Mouse (Mus musculus) CH12.LX (cell line): ENCODE measurements around the gene Pcgf1. TPM values are rescaled to one million over a fixed set of nuclear protein-coding genes. Genes with fewer than 3 reads are reported as not detected.

Experiments
- DNase-seq: peaks from one replicate; pipeline ENCODE4 v3.0.0-alpha.2; 2013; ENCODE audit errors: extremely low read depth
- H3K27ac ChIP-seq: 2 replicates; pipeline ENCODE4 v1.5.1; 2012; ENCODE audit warnings: low read depth, mild to moderate bottlenecking, control low read depth, moderate library complexity; ENCODE audit not compliant: insufficient read depth
- H3K27me3 ChIP-seq: replicated peaks from 2 replicates; pipeline ENCODE3; 2012; ENCODE audit warnings: inconsistent platforms
- H3K36me3 ChIP-seq, 2 experiments: replicated peaks in 1 of 2; 2 replicates each; pipeline versions ENCODE3 to v1.6.1; 2012; ENCODE audit warnings: inconsistent platforms in 1 of 2, low read length in 1 of 2, mild to moderate bottlenecking in 1 of 2, mixed read lengths in 1 of 2, moderate library complexity in 1 of 2; ENCODE audit not compliant: control insufficient read depth in 1 of 2, insufficient read depth in 1 of 2
- H3K4me1 ChIP-seq, 2 experiments: 2 replicates each; pipeline ENCODE4 v1.6.1; 2012; ENCODE audit warnings: inconsistent platforms in 1 of 2, moderate library complexity in 1 of 2; ENCODE audit not compliant: insufficient read depth in 2 of 2, control insufficient read depth in 1 of 2
- H3K4me2 ChIP-seq: 2 replicates; pipeline ENCODE4 v1.6.1; 2012; ENCODE audit warnings: low read depth, mild to moderate bottlenecking, control low read depth; ENCODE audit not compliant: poor library complexity, insufficient read depth, severe bottlenecking
- H3K4me3 ChIP-seq, 3 experiments: fragments of 150-350 bp in 1 of 3; sonication (generic) in 1 of 3; replicated peaks in 1 of 3; 2 replicates each; pipeline versions ENCODE3 to v1.5.1; 2011 to 2012; ENCODE audit warnings: low read depth in 2 of 3, low read length in 2 of 3, mild to moderate bottlenecking in 2 of 3, moderate library complexity in 2 of 3, control low read depth in 1 of 3, improper control_type of control experiment in 1 of 3, inconsistent platforms in 1 of 3, mixed read lengths in 1 of 3; ENCODE audit not compliant: poor library complexity in 1 of 3
- H3K79me2 ChIP-seq: replicated peaks from 2 replicates; pipeline ENCODE4 v1.6.1; 2012; ENCODE audit warnings: mild to moderate bottlenecking, moderate library complexity; ENCODE audit not compliant: control insufficient read depth, poor library complexity, insufficient read depth, severe bottlenecking; ENCODE audit errors: extremely low read depth
- H3K9ac ChIP-seq: 2 replicates; pipeline ENCODE4 v1.6.1; 2012; ENCODE audit warnings: low read depth, mild to moderate bottlenecking, control low read depth, moderate library complexity; ENCODE audit not compliant: insufficient read depth
- H3K9me3 ChIP-seq: replicated peaks from 2 replicates; pipeline ENCODE3; 2012; ENCODE audit warnings: low read length, inconsistent platforms, mixed read lengths
- BHLHE40 ChIP-seq: IDR thresholded peaks from 2 replicates; pipeline ENCODE4 v1.6.1; 2011; ENCODE audit warnings: mild to moderate bottlenecking, low read depth, low read length, improper control_type of control experiment
- CHD1 ChIP-seq: IDR thresholded peaks from 2 replicates; pipeline ENCODE4 v1.6.1; 2012; ENCODE audit warnings: low read depth, low read length, improper control_type of control experiment, inconsistent platforms
- CHD2 ChIP-seq: IDR thresholded peaks from 2 replicates; pipeline ENCODE4 v1.6.1; 2011; ENCODE audit warnings: low read length, improper control_type of control experiment
- CTCF ChIP-seq, 2 experiments: IDR thresholded peaks in 1 of 2; conservative IDR thresholded peaks in 1 of 2; 2 replicates each; pipeline ENCODE4 v1.5.1; 2011 to 2012; ENCODE audit warnings: low read depth in 2 of 2, low read length in 2 of 2, improper control_type of control experiment in 1 of 2, inconsistent platforms in 1 of 2, mild to moderate bottlenecking in 1 of 2, moderate library complexity in 1 of 2
- E2F4 ChIP-seq: IDR thresholded peaks from 2 replicates; pipeline ENCODE4 v1.6.1; 2011; ENCODE audit warnings: low read depth, low read length, improper control_type of control experiment; ENCODE audit not compliant: insufficient replicate concordance
- EP300 ChIP-seq: IDR thresholded peaks from 2 replicates; pipeline ENCODE4 v1.6.1; 2011; ENCODE audit warnings: low read length, improper control_type of control experiment
- GABPA ChIP-seq: IDR thresholded peaks from 2 replicates; pipeline ENCODE4 v1.6.1; 2012; ENCODE audit warnings: low read depth, low read length, improper control_type of control experiment, inconsistent platforms; ENCODE audit not compliant: insufficient replicate concordance
- HCFC1 ChIP-seq: IDR thresholded peaks from 2 replicates; pipeline ENCODE4 v1.6.1; 2012; ENCODE audit warnings: low read depth, mild to moderate bottlenecking, inconsistent platforms, low read length, improper control_type of control experiment
- IRF4 ChIP-seq: IDR thresholded peaks from 2 replicates; pipeline ENCODE4 v1.6.1; 2014; ENCODE audit warnings: low read depth, mild to moderate bottlenecking, inconsistent platforms, low read length, improper control_type of control experiment
- JUN ChIP-seq: IDR thresholded peaks from 2 replicates; pipeline ENCODE4 v1.6.1; 2011; ENCODE audit warnings: low read depth, mild to moderate bottlenecking, low read length, improper control_type of control experiment, moderate library complexity; ENCODE audit not compliant: insufficient read depth
- JUND ChIP-seq: conservative IDR thresholded peaks from 2 replicates; pipeline ENCODE4 v1.6.1; 2011; ENCODE audit warnings: low read depth, low read length, improper control_type of control experiment
- KAT2A ChIP-seq: IDR thresholded peaks from 2 replicates; pipeline ENCODE4 v1.6.1; 2012; ENCODE audit warnings: low read length, improper control_type of control experiment, inconsistent platforms; ENCODE audit not compliant: insufficient replicate concordance
- MAFK ChIP-seq: IDR thresholded peaks from 2 replicates; pipeline ENCODE4 v1.6.1; 2011; ENCODE audit warnings: low read length, improper control_type of control experiment; ENCODE audit not compliant: insufficient replicate concordance
- MAX ChIP-seq: IDR thresholded peaks from 2 replicates; pipeline ENCODE4 v1.6.1; 2011; ENCODE audit warnings: low read length, improper control_type of control experiment
- MAZ ChIP-seq: IDR thresholded peaks from 2 replicates; pipeline ENCODE4 v1.6.1; 2012; ENCODE audit warnings: low read depth, mild to moderate bottlenecking, inconsistent platforms, low read length, improper control_type of control experiment, moderate library complexity
- MEF2A ChIP-seq: IDR thresholded peaks from 2 replicates; pipeline ENCODE4 v1.6.1; 2014; ENCODE audit warnings: low read depth, mild to moderate bottlenecking, inconsistent platforms, low read length, improper control_type of control experiment, borderline replicate concordance
- MXI1 ChIP-seq: IDR thresholded peaks from 2 replicates; pipeline ENCODE4 v1.6.1; 2011; ENCODE audit warnings: mild to moderate bottlenecking, low read depth, low read length, improper control_type of control experiment
- MYC ChIP-seq: IDR thresholded peaks from 2 replicates; pipeline ENCODE4 v1.6.1; 2011; ENCODE audit warnings: low read depth, mild to moderate bottlenecking, improper control_type of control experiment, low read length
- NELFE ChIP-seq: IDR thresholded peaks from 2 replicates; pipeline ENCODE4 v1.6.1; 2011; ENCODE audit warnings: low read depth, low read length, improper control_type of control experiment
- NRF1 ChIP-seq: IDR thresholded peaks from 2 replicates; pipeline ENCODE4 v1.6.1; 2014; ENCODE audit warnings: low read depth, mild to moderate bottlenecking, inconsistent platforms, low read length, improper control_type of control experiment, moderate library complexity
- PAX5 ChIP-seq: IDR thresholded peaks from 2 replicates; pipeline ENCODE4 v1.6.1; 2012; ENCODE audit warnings: low read length, inconsistent platforms, mixed read lengths
- POLR2A ChIP-seq: IDR thresholded peaks from 2 replicates; pipeline ENCODE4 v1.6.1; 2011; ENCODE audit warnings: low read depth, mild to moderate bottlenecking, improper control_type of control experiment, low read length
- RAD21 ChIP-seq: IDR thresholded peaks from 2 replicates; pipeline ENCODE4 v1.6.1; 2011; ENCODE audit warnings: low read depth, mild to moderate bottlenecking, low read length, improper control_type of control experiment, moderate library complexity
- RCOR1 ChIP-seq: conservative IDR thresholded peaks from 2 replicates; pipeline ENCODE4 v1.6.1; 2012; ENCODE audit warnings: low read depth, mild to moderate bottlenecking, inconsistent platforms, low read length, improper control_type of control experiment
- SIN3A ChIP-seq: IDR thresholded peaks from 2 replicates; pipeline ENCODE4 v1.6.1; 2012; ENCODE audit warnings: low read length, improper control_type of control experiment, inconsistent platforms
- TBP ChIP-seq: conservative IDR thresholded peaks from 2 replicates; pipeline ENCODE4 v1.6.1; 2011; ENCODE audit warnings: low read depth, low read length, improper control_type of control experiment
- TCF12 ChIP-seq: IDR thresholded peaks from 2 replicates; pipeline ENCODE4 v1.6.1; 2014; ENCODE audit warnings: low read depth, mild to moderate bottlenecking, inconsistent platforms, low read length, improper control_type of control experiment
- UBTF ChIP-seq: IDR thresholded peaks from 2 replicates; pipeline ENCODE4 v1.6.1; 2012; ENCODE audit warnings: low read depth, mild to moderate bottlenecking, inconsistent platforms, low read length, improper control_type of control experiment, moderate library complexity
- USF1 ChIP-seq: IDR thresholded peaks from 2 replicates; pipeline ENCODE4 v1.6.1; 2014; ENCODE audit warnings: low read depth, mild to moderate bottlenecking, inconsistent platforms, low read length, improper control_type of control experiment
- USF2 ChIP-seq: conservative IDR thresholded peaks from 2 replicates; pipeline ENCODE4 v1.6.1; 2011; ENCODE audit warnings: low read depth, low read length, improper control_type of control experiment
- ZKSCAN1 ChIP-seq: IDR thresholded peaks from 2 replicates; pipeline ENCODE4 v1.6.1; 2012; ENCODE audit warnings: low read depth, inconsistent platforms, low read length, improper control_type of control experiment, borderline replicate concordance
- ZMIZ1 ChIP-seq: IDR thresholded peaks from 2 replicates; pipeline ENCODE4 v1.6.1; 2012; ENCODE audit warnings: low read depth, mild to moderate bottlenecking, inconsistent platforms, low read length, improper control_type of control experiment
- ZNF384 ChIP-seq: IDR thresholded peaks from 2 replicates; pipeline ENCODE4 v1.6.1; 2012; ENCODE audit warnings: low read depth, low read length, improper control_type of control experiment, inconsistent platforms
- dilution Hi-C: fragments of 300-500 bp; cut with MboI; formaldehyde crosslinking; loops from 2 replicates; pipeline ENCODE4 v1.14.3; 2020; ENCODE audit warnings: low sequenced_read_pairs; ENCODE audit not compliant: extremely low pct_unique_long_range_greater_than_20kb, extremely low pct_ligation_motif_present
- in situ Hi-C: fragments of 300-500 bp; cut with MboI; formaldehyde crosslinking; loops from 3 replicates; pipeline ENCODE4 v1.14.3; 2019; ENCODE audit warnings: low sequenced_read_pairs, low pct_ligation_motif_present, low pct_unique_long_range_greater_than_20kb, mixed read lengths
- polyA plus RNA-seq: library from polyadenylated mRNA; unstranded; fragments of >175 nt; gene quantifications from 2 replicates; pipeline ENCODE4 v1.2.1, GENCODE M21; 2012; ENCODE audit warnings: low read depth; ENCODE audit not compliant: insufficient read length
- total RNA-seq, 2 experiments: library from RNA; depleted of rRNA; stranded (reverse); fragments of 300-350 nt in 1 of 2; fragments of >200 nt in 1 of 2; gene quantifications; 2 replicates each; pipeline ENCODE4 v1.2.3; 2012 to 2014

The Pcgf1 gene
- total and polyA plus RNA-seq, 3 experiments = 12.4 to 16.6 (median 12.5) TPM

- TF ChIP-seq GABPA (peak; percentile 69; the same call in 1 of the 2 replicates), MEF2A (peak; percentile 83; the same call in 1 of the 2 replicates), ZMIZ1 (peak; percentile 78; the same call in 1 of the 2 replicates), IRF4 (peak; percentile 86), TBP (peak; percentile 82), PAX5 (no peak), ZNF384 (no peak), MAX (peak; percentile 53; the same call in 1 of the 2 replicates), USF1 (no peak), TCF12 (peak; percentile 91), CHD1 (no peak)
- TF ChIP-seq, all 38 proteins: peak for 21
These were observed 23.4 kb upstream of the Pcgf1 start, which contains the start of gene Aup1 (continued) for GRCm38 (mm10) chr6:83054074-83054851.

DNA sequence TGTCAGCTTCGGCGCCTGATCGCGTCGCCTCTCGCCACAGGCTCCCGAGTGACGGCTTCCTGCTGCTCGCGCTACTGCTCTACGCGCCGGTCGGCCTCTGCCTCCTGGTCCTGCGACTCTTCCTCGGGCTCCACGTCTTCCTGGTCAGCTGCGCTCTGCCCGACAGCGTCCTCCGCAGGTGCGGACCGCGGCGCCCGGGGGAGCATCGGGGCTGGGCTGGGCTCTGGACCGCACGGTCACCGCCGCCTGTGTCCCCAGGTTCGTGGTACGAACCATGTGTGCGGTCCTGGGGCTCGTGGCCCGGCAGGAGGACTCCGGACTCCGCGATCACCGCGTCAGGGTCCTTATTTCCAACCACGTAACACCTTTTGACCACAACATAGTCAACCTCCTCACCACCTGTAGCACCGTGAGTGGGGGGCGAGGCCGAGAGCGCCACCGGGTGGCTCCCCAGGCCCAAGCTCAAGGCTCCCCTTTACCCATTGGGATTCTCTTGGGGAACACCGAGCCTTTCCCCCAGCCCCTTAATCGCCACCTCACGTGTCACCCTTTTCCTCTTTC is 22.7 kb upstream of the Pcgf1 start, which contains the start of gene Htra2:
TSS of gene Htra2 (minus strand) at position 403 of the 561 bp plus-strand sequence.
- Histone ChIP-seq H3K4me3 (peak within 1 kb of the TSS; percentile 88 to 98 (median 96)), H3K9me3 (no peaks in the 10 kb centered on the region), H3K79me2 (peaks cover 38% of the 10 kb centered on the region), H3K4me2 (peak within 1 kb of the TSS; percentile 93), H3K4me1 (peaks cover 8 to 43% of the 10 kb centered on the region in 2 experiments), H3K27me3 (no peaks in the 10 kb centered on the region), H3K9ac (peak within 1 kb of the TSS; percentile 93), H3K27ac (peak within 1 kb of the TSS; percentile 73), H3K36me3 (peaks cover 36 to 69% of the 10 kb centered on the region in 2 experiments)
- DNase-seq = no peak
- dilution Hi-C loops = no loop called here
- in situ Hi-C loops = no loop called here
- TF ChIP-seq EP300 (no peak), IRF4 (peak; percentile 35; the same call in 1 of the 2 replicates), MAFK (no peak), RCOR1 (no peak), NRF1 (no peak), BHLHE40 (0 out of 2 replicates have a peak, but pooled peaks have one; percentile 12), MYC (no peak; the same call in 1 of the 2 replicates), TCF12 (no peak), NELFE (no peak), JUN (no peak), UBTF (0 out of 2 replicates have a peak, but pooled peaks have one; percentile 13), GABPA (no peak), CHD1 (no peak), CHD2 (no peak), RAD21 (peak; percentile 41), JUND (no peak), HCFC1 (no peak), POLR2A (no peak), MXI1 (no peak; the same call in 1 of the 2 replicates), ZMIZ1 (no peak), SIN3A (peak; percentile 2; the same call in 1 of the 2 replicates), E2F4 (no peak), USF2 (no peak), MAX (peak; percentile 75), PAX5 (no peak), ZKSCAN1 (no peak), MAZ (no peak), CTCF (conservative IDR thresholded peaks at IDR 0.05 in 1 of 2, IDR thresholded peaks at IDR 0.05 in 1 of 2; ENCODE audit: low read depth in 2 of 2, low read length in 2 of 2) (peak in 1 of 2 experiments; percentile 63; a peak in 2 of 4 replicates), KAT2A (no peak), ZNF384 (no peak), USF1 (no peak), TBP (no peak)
